Mouse (Mus musculus) liver, embryonic 14.5 days (tissue): ENCODE data around the gene Ppard. TPM values are rescaled to one million over a fixed set of nuclear protein-coding genes. Genes with fewer than 3 reads are reported as not detected.

Experiments used
- ATAC-seq: fragments of 200-750 bp; cut with Nextera tagmentation; 2 replicates; pipeline ENCODE4 v1.8.0; 2017; ENCODE audit warnings: moderate number of reproducible peaks, mild to moderate bottlenecking, moderate library complexity; ENCODE audit not compliant: insufficient read depth
- DNase-seq, 3 experiments: peaks; one replicate each; pipeline ENCODE4 v3.0.0-alpha.2; 2012 to 2013; ENCODE audit warnings: low read depth in 3 of 3, low spot score in 3 of 3
- H3K27ac ChIP-seq: fragments of 300-500 bp; sonication (generic); 2 replicates; pipeline ENCODE4 v1.5.1; 2014; ENCODE audit warnings: moderate library complexity, mild to moderate bottlenecking, control low read depth, inconsistent platforms
- H3K27me3 ChIP-seq: fragments of 300-500 bp; sonication (generic); 2 replicates; pipeline ENCODE4 v1.6.1; 2014; ENCODE audit warnings: mild to moderate bottlenecking, low read length, moderate library complexity; ENCODE audit not compliant: control insufficient read depth, insufficient read depth
- H3K36me3 ChIP-seq: fragments of 300-500 bp; sonication (generic); replicated peaks from 2 replicates; pipeline ENCODE4 v1.6.1; 2014; ENCODE audit warnings: low read depth; ENCODE audit not compliant: control insufficient read depth, insufficient read depth
- H3K4me1 ChIP-seq, 2 experiments: fragments of 200-500 bp in 1 of 2; fragments of 300-500 bp in 1 of 2; sonication (generic) in 1 of 2; replicated peaks; 2 replicates each; pipeline ENCODE4 v1.6.1; 2012 to 2014; ENCODE audit warnings: antibody characterized with exemption in 1 of 2, inconsistent platforms in 1 of 2, low read length in 1 of 2; ENCODE audit not compliant: control insufficient read depth in 2 of 2, insufficient read depth in 2 of 2
- H3K4me2 ChIP-seq: fragments of 300-500 bp; sonication (generic); 2 replicates; pipeline ENCODE4 v1.6.1; 2014; ENCODE audit warnings: low read depth, mild to moderate bottlenecking, control low read depth, moderate library complexity
- H3K4me3 ChIP-seq, 2 experiments: fragments of 200-500 bp in 1 of 2; fragments of 300-500 bp in 1 of 2; sonication (generic) in 1 of 2; 2 replicates each; pipeline ENCODE4 v1.5.1; 2012 to 2014; ENCODE audit warnings: low read depth in 2 of 2, low read length in 2 of 2, mild to moderate bottlenecking in 2 of 2, control low read depth in 1 of 2, inconsistent platforms in 1 of 2, moderate library complexity in 1 of 2; ENCODE audit not compliant: insufficient read depth in 1 of 2
- H3K9ac ChIP-seq: fragments of 300-500 bp; sonication (generic); replicated peaks from 2 replicates; pipeline ENCODE4 v1.6.1; 2014; ENCODE audit warnings: mild to moderate bottlenecking, control low read depth, moderate library complexity
- H3K9me3 ChIP-seq: fragments of 300-500 bp; sonication (generic); 2 replicates; pipeline ENCODE4 v1.6.1; 2016; ENCODE audit warnings: low read length, mixed read lengths; ENCODE audit not compliant: control insufficient read depth
- CTCF ChIP-seq: IDR thresholded peaks from 2 replicates; pipeline ENCODE4 v1.5.1; 2016; ENCODE audit warnings: antibody characterized with exemption, low read depth, control low read depth
- EP300 ChIP-seq: IDR thresholded peaks from 2 replicates; pipeline ENCODE4 v1.6.1; 2016; ENCODE audit warnings: antibody characterized with exemption, low read depth
- WGBS: fragments of 180-500 bp; shearing (Covaris S2); extraction: QIAGEN DNeasy Blood & Tissue Kit; methylation state at CpG from one replicate; pipeline ENCODE4 v1.1.7; 2014; ENCODE audit not compliant: insufficient replicate concordance; 5-methylcytosine and 5-hydroxymethylcytosine counted together
- polyA plus RNA-seq, 2 experiments: library from polyadenylated mRNA; depleted of rRNA in 1 of 2; stranded (reverse) in 1 of 2; unstranded in 1 of 2; fragments of >200 nt; fragmentation: Nextera tagmentation in 1 of 2; extraction: Ambion mirVana in 1 of 2; gene quantifications; 2 replicates each; pipeline versions ENCODE4 v1.2.1 to v1.2.3; 2012 to 2014

Ppard gene
- polyA plus RNA-seq (2012; rRNA removed): 5.6 and 6.5 TPM in 2 replicates
- 0.76 and 0.92 TPM in 2 replicates for polyA plus RNA-seq (2014; fragmentation: Nextera tagmentation; extraction: Ambion mirVana)

DNA sequence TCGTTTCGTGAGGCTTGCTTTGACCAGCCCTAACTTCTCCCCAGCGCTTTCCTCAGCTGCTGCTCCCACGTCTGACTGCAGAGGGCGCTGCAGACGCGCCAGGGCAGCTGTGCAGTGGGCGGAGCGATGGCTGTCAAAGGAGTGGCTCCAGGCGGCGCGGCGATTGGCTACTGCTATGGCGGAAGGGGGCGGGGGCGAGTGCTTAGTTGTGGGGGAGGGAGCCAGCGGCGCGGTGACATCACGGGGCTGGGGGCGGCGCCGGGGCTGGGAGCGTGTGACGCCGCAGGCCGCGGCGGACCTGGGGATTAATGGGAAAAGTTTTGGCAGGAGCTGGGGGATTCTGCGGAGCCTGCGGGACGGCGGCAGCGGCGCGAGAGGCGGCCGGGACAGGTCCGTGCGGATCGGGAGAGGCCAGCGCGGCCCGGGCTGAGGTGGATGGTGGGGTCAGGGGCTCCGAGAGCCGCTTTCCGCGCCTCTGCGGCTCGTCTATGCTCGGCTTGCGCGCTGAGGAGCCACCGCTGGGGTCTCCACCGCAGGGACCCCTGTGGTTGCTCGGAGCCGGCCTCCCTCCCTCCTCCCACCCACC is at the start of gene Ppard:
Gene Ppard, plus strand, starts transcription at position 226 of the 586 bp plus-strand sequence.
- Histone ChIP-seq H3K27ac (peak within 1 kb of the TSS; percentile 3), H3K4me1 (peaks cover 15 to 40% of the 10 kb centered on the region in 2 experiments), H3K36me3 (no peaks in the 10 kb centered on the region), H3K4me2 (peak within 1 kb of the TSS; percentile 84), H3K4me3 (peak within 1 kb of the TSS; percentile 63 to 71), H3K9ac (peak within 1 kb of the TSS; percentile 79), H3K27me3 (no peaks in the 10 kb centered on the region), H3K9me3 (no peaks in the 10 kb centered on the region)
- peak; percentile 89 for ATAC-seq
- TF ChIP-seq EP300 (no peak), CTCF (peak; percentile 100)
- peak; percentile 92 to 94 (median 93) for DNase-seq
- 1% methylated on average over 57 of the region's 57 CpGs for WGBS

DNA sequence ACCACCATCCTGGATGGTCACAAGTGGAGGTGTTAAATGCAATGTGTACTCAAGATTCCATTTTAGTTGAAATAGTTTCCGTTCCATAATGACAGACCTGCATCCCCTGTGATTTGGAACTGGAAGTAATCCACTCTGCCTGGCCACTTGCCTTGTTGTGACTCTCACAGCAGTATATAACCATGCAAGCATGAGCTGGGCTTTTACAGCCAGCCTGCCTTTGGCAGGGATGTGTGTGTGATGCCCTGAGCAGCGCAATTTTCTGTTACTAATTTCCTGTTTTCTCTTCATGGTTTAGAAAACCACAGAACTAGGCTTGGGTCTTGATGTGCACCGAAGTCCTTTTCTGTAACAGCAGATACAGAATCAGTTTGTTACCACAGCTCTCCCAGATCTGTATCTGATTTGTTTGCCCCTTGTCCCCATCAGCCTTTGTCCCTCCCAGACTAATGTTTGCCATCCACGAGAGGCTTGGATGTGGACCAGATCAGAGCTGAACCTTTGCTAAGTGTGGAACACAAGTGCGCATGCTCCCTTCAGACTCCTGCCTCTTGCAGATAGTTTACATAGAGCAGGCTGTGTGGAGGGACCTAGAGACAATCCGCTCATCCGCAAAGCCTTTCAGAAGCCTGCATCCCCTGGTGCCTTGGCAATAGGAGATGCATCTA is 47.4 kb upstream of the Ppard start:
- ATAC-seq: peak; percentile 59
- DNase-seq: no peak
- no peak overlapping the region for H3K27ac ChIP-seq
- no peak overlapping the region for H3K4me2 ChIP-seq
- H3K9ac ChIP-seq: no peak overlapping the region
- no peak overlapping the region for H3K4me3 ChIP-seq
- H3K4me1 ChIP-seq: peaks cover 0 to 12% of the 10 kb centered on the region in 2 experiments; a peak in 2 of 4 replicates
- no peaks in the 10 kb centered on the region for H3K36me3 ChIP-seq
- 40% methylated on average over 7 of the region's 7 CpGs for WGBS
- no peaks in the 10 kb centered on the region for H3K9me3 ChIP-seq
- no peak for TF ChIP-seq CTCF
- no peak for TF ChIP-seq EP300
- no peaks in the 10 kb centered on the region for H3K27me3 ChIP-seq

GRCm38 (mm10) chr17:28188313-28188712 is 44.2 kb upstream of the Ppard start:
- Histone ChIP-seq H3K9ac (no peak overlapping the region), H3K4me2 (no peak overlapping the region), H3K4me1 (peaks cover 0 to 2% of the 10 kb centered on the region in 2 experiments; a peak in 2 of 4 replicates), H3K4me3 (no peak overlapping the region), H3K27ac (no peak overlapping the region), H3K9me3 (no peaks in the 10 kb centered on the region), H3K27me3 (no peaks in the 10 kb centered on the region), H3K36me3 (no peaks in the 10 kb centered on the region)
- no peak for TF ChIP-seq CTCF
- no peak for TF ChIP-seq EP300
- ATAC-seq: no peak
- WGBS: 66% methylated on average over 5 of the region's 5 CpGs
- DNase-seq: no peak

- Histone ChIP-seq H3K4me2 (no peak overlapping the region), H3K27me3 (no peaks in the 10 kb centered on the region), H3K4me1 (no peaks in the 10 kb centered on the region), H3K36me3 (no peaks in the 10 kb centered on the region), H3K27ac (no peak overlapping the region), H3K9ac (no peak overlapping the region), H3K9me3 (no peaks in the 10 kb centered on the region), H3K4me3 (no peak overlapping the region)
- 67% methylated on average over 1 of the region's 1 CpGs for WGBS
- TF ChIP-seq EP300 (no peak), CTCF (no peak)
- no peak for DNase-seq
- ATAC-seq: no peak
Measured at GRCm38 (mm10) chr17:28192754-28193153, 39.7 kb upstream of the Ppard start.

GRCm38 (mm10) chr17:28193559-28193958 is 38.9 kb upstream of the Ppard start:
- H3K4me1 ChIP-seq: no peaks in the 10 kb centered on the region
- ATAC-seq: no peak
- TF ChIP-seq EP300: no peak
- TF ChIP-seq CTCF: no peak
- no peak overlapping the region for H3K4me2 ChIP-seq
- WGBS: 61% methylated on average over 3 of the region's 3 CpGs
- no peaks in the 10 kb centered on the region for H3K27me3 ChIP-seq
- no peak overlapping the region for H3K9ac ChIP-seq
- no peaks in the 10 kb centered on the region for H3K9me3 ChIP-seq
- no peaks in the 10 kb centered on the region for H3K36me3 ChIP-seq
- no peak overlapping the region for H3K27ac ChIP-seq
- no peak for DNase-seq
- H3K4me3 ChIP-seq: no peak overlapping the region
